Mouse (Mus musculus) limb, embryonic 12.5 days (tissue): ENCODE data around the gene Sdc3. TPM values are rescaled to one million over a fixed set of nuclear protein-coding genes. Genes with fewer than 3 reads are reported as not detected.

Experiments used
- ATAC-seq: fragments of 200-750 bp; cut with Nextera tagmentation; 2 replicates; pipeline ENCODE4 v1.8.0; 2017; ENCODE audit warnings: low read depth, moderate TSS enrichment; ENCODE audit not compliant: insufficient number of reproducible peaks, insufficient read depth, low FRiP score, low TSS enrichment
- H3K27ac ChIP-seq: fragments of 300-500 bp; sonication (generic); 2 replicates; pipeline ENCODE4 v1.5.1; 2016; ENCODE audit warnings: mild to moderate bottlenecking, moderate library complexity
- H3K27me3 ChIP-seq: fragments of 300-500 bp; sonication (generic); 2 replicates; pipeline ENCODE4 v1.6.1; 2016; ENCODE audit warnings: mild to moderate bottlenecking, moderate library complexity
- H3K36me3 ChIP-seq: fragments of 300-500 bp; sonication (generic); 2 replicates; pipeline ENCODE4 v1.6.1; 2016; ENCODE audit warnings: mild to moderate bottlenecking, moderate library complexity
- H3K4me1 ChIP-seq: fragments of 300-500 bp; sonication (generic); replicated peaks from 2 replicates; pipeline ENCODE4 v1.6.1; 2016
- H3K4me2 ChIP-seq: fragments of 300-500 bp; sonication (generic); 2 replicates; pipeline ENCODE4 v1.6.1; 2016; ENCODE audit warnings: mild to moderate bottlenecking, moderate library complexity
- H3K4me3 ChIP-seq: fragments of 300-500 bp; sonication (generic); replicated peaks from 2 replicates; pipeline ENCODE4 v1.5.1; 2016; ENCODE audit warnings: mild to moderate bottlenecking
- H3K9ac ChIP-seq: fragments of 300-500 bp; sonication (generic); replicated peaks from 2 replicates; pipeline ENCODE4 v1.6.1; 2016; ENCODE audit warnings: mild to moderate bottlenecking, moderate library complexity
- H3K9me3 ChIP-seq: fragments of 300-500 bp; sonication (generic); 2 replicates; pipeline ENCODE4 v1.6.1; 2016; ENCODE audit warnings: mild to moderate bottlenecking, moderate library complexity
- WGBS: fragments of 180-500 bp; shearing (Covaris S2); methylation state at CpG from one replicate; pipeline ENCODE4 v1.1.7; 2016; 5-methylcytosine and 5-hydroxymethylcytosine counted together
- polyA plus RNA-seq: library from polyadenylated mRNA; unstranded; fragments of >200 nt; fragmentation: Nextera tagmentation; extraction: Ambion mirVana; gene quantifications from 2 replicates; pipeline ENCODE4 v1.2.1, GENCODE M21; 2016

The Sdc3 gene
- polyA plus RNA-seq, 1 experiment from 2014 or later: 30.6 TPM

DNA sequence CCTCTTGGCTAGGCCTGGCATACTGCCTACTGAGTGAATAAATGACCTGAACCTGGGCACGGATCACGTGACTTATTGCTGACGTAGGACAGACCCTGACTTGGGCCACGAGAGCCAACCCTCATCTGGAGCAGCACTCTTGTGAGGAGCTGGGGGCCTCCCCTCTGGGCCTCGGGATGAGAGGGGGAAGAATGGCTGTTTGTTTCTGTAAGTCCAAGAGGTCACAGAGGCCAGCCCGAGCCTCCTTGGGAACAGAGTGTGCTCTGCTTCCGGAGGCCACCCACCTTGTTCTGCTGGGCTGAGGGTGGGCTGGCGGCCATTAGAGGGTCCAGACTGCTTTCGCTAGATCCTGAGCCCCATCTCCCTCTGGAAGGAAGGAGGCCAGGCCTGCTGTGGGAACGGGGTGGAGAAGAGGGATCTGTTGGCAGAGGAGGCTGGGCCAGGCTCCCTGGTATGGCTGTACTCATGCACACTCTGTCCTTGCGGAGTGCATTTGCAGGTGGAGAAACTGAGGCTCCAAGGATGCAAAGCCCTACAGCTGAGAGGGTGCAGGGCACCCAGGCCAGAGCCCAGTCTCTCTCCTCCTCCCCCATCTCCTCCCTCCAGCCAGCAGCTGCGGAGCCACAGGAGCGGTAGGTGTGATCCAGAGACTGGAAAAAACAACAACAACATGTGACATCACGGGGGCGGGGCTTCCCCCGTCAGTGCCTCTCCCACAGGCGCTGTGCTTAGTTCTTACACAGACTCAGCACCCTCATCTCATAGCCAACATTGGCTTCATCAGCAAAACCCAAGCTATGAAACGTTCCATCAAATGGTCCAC, 36.7 kb downstream of the Sdc3 start:
- Histone ChIP-seq H3K9ac (0 out of 2 replicates have a peak overlapping the region, but pooled peaks have one; percentile 37), H3K27me3 (no peaks in the 10 kb centered on the region), H3K4me2 (peak overlapping the region; percentile 41), H3K4me3 (peak overlapping the region; percentile 15; the same call in 1 of the 2 replicates), H3K4me1 (peaks cover 24% of the 10 kb centered on the region), H3K9me3 (no peaks in the 10 kb centered on the region), H3K36me3 (peaks cover 23% of the 10 kb centered on the region), H3K27ac (peak overlapping the region; percentile 86)
- 11% methylated on average over 18 of the region's 18 CpGs for WGBS
- peak; percentile 37; the same call in 1 of the 2 replicates for ATAC-seq

DNA sequence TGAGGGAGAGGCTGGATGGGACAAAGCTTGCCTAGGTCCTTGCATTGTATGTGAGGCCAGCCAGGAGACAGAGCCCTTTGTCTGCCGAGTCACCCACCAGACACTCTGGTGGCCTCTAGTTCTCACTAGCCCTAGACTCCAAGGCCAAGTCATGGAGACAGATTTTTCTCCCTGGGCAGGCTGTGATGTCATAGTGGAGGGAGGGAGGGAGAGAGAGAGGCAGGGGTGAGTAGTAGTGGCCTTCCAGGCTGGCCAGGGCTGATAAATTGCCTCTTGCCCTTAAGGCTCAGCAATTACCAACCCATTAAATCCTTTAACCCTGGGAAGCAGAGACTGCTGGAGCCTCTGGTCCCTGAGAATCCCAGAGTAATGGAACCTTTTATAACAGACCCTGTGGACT, 41.8 kb downstream of the Sdc3 start:
- Histone ChIP-seq H3K36me3 (no peaks in the 10 kb centered on the region), H3K9me3 (no peaks in the 10 kb centered on the region), H3K9ac (no peak overlapping the region), H3K27me3 (no peaks in the 10 kb centered on the region), H3K27ac (peak overlapping the region; percentile 50), H3K4me1 (peaks cover 46% of the 10 kb centered on the region), H3K4me3 (no peak overlapping the region), H3K4me2 (no peak overlapping the region)
- no peak for ATAC-seq
- WGBS: 21% methylated on average over 1 of the region's 1 CpGs

DNA sequence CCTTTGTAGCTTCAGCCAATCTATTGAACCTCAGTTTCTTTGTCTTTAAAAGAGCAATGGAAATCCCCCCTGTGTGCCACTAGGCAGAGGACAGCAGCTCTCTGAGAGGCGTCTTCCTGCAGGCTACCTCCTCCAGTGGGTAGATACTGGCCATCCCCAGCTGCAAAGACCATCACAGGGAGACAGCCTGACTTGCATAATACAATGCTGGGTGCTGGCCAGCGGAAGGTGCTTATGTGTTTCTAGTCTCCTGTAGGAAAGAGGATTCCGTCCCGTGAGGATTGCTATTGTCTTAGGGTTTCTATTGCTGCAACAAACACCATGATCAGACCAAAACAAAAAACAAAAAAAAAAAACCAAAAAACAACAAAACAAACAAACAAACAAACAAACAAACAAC, 43.2 kb downstream of the Sdc3 start:
- H3K36me3 ChIP-seq: no peaks in the 10 kb centered on the region
- H3K27ac ChIP-seq: no peak overlapping the region
- peaks cover 47% of the 10 kb centered on the region for H3K4me1 ChIP-seq
- 86% methylated on average over 4 of the region's 4 CpGs for WGBS
- ATAC-seq: no peak
- H3K27me3 ChIP-seq: no peaks in the 10 kb centered on the region
- no peak overlapping the region for H3K9ac ChIP-seq
- H3K4me2 ChIP-seq: no peak overlapping the region
- H3K4me3 ChIP-seq: no peak overlapping the region
- H3K9me3 ChIP-seq: no peaks in the 10 kb centered on the region

DNA sequence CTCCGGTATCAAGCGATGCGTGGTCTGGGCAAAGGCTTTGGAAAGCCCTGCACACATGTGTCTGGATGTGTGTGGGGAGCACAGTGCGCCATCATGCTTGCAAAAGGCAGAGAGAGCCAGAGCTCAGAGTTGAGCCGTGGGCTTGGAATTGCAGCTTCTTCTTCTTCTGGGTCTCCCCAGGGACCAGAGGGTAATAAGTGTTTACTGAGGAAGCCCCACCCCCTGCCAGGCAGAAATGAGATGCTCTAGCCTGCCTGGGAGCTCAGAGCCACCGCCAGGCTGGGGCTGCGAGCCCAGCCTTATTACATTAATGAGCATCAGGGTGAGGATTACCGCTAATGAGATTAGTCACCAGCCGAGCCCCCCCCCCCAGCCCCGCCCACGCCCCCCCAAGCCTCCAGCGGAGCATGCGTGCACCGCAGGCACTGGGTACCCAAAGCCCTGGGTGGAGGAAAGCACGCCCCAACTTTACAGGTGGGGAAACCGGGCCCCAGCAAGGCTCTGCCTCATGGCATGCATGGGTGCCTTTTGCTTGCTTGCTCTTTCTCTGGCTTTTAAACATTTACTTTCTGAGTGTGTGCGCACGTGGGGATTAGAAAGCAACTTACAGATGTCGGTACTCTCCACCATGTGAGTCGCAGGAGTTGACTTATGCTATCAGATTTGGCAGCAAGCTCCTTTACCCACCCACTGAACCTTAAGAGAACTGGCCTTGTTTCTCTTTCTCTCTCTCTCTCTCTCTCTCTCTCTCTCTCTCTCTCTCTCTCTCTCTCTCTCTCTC, 44.1 kb downstream of the Sdc3 start:
- no peaks in the 10 kb centered on the region for H3K27me3 ChIP-seq
- no peak overlapping the region; the same call in 1 of the 2 replicates for H3K4me3 ChIP-seq
- H3K36me3 ChIP-seq: no peaks in the 10 kb centered on the region
- WGBS: 14% methylated on average over 20 of the region's 20 CpGs
- H3K4me2 ChIP-seq: peak overlapping the region; percentile 50
- ATAC-seq: no peak
- 0 out of 2 replicates have a peak overlapping the region, but pooled peaks have one; percentile 27 for H3K9ac ChIP-seq
- H3K27ac ChIP-seq: peak overlapping the region; percentile 19; the same call in 1 of the 2 replicates
- H3K4me1 ChIP-seq: peaks cover 54% of the 10 kb centered on the region
- no peaks in the 10 kb centered on the region for H3K9me3 ChIP-seq

DNA sequence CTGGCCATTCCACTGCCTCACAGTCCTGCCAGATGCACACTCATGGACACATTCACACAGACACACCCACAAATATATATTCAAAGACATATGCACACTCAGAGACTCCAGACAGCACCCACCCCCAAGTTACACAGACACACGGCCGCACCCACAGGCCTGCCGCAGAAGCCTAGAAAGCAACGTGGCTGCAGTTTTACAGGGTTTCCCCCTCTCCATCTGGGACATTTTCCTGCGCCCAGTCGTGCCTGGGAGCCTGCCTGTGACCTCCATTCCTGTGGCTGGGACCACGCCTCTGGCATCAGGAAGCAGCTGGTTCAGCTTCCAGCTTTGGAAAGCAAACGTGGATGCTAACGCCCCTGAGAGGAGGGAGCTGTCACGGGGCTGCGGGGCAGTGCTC, 46.2 kb downstream of the Sdc3 start:
- ATAC-seq: no peak
- H3K27me3 ChIP-seq: no peaks in the 10 kb centered on the region; the same call in 1 of the 2 replicates
- H3K4me3 ChIP-seq: no peak overlapping the region
- H3K4me1 ChIP-seq: peaks cover 56% of the 10 kb centered on the region
- H3K9ac ChIP-seq: no peak overlapping the region
- no peaks in the 10 kb centered on the region for H3K36me3 ChIP-seq
- H3K9me3 ChIP-seq: no peaks in the 10 kb centered on the region
- H3K4me2 ChIP-seq: peak overlapping the region; percentile 21; the same call in 1 of the 2 replicates
- 20% methylated on average over 11 of the region's 11 CpGs for WGBS
- H3K27ac ChIP-seq: peak overlapping the region; percentile 59; the same call in 1 of the 2 replicates

DNA sequence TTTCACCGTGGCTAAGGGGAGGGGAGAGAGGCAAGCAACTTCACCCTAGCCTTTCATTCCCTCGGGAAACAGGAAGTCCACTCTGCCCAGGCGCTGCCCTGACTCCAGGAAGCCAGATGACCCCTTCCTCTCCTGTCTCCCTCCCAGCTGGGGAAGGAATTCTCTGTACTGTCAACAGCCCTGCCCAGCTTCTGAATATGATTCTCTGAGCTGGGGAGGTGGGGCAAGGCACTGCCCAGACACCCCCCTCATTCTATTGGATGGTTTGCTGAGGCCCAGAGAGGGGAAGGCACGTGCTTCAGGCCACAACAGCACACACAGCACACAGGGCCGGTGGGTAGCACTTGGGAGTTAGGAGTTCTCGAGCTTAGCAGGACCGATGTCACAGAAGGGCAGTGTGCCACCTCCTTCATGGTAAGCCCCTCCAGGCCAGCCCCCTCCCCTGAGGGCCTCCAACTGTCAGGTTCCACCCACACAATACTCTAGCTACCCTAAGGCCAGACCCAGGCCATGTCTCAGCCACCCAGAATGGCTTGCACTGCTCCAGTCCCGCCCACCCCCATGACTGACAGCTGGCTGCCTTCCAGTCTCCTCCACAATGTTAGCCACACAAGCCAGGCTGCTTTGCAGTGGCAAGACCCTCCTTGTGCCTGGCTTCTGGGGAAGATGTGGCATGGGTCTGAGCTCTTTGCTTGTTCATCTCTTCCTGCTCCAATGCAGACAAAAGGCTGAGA, 48.9 kb downstream of the Sdc3 start:
- ATAC-seq: peak; percentile 64; the same call in 1 of the 2 replicates
- Histone ChIP-seq H3K27ac (0 out of 2 replicates have a peak overlapping the region, but pooled peaks have one; percentile 56), H3K9ac (no peak overlapping the region), H3K4me3 (no peak overlapping the region), H3K27me3 (no peaks in the 10 kb centered on the region; the same call in 1 of the 2 replicates), H3K4me1 (peaks cover 45% of the 10 kb centered on the region), H3K9me3 (no peaks in the 10 kb centered on the region), H3K36me3 (no peaks in the 10 kb centered on the region), H3K4me2 (no peak overlapping the region)
- 42% methylated on average over 8 of the region's 8 CpGs for WGBS

DNA sequence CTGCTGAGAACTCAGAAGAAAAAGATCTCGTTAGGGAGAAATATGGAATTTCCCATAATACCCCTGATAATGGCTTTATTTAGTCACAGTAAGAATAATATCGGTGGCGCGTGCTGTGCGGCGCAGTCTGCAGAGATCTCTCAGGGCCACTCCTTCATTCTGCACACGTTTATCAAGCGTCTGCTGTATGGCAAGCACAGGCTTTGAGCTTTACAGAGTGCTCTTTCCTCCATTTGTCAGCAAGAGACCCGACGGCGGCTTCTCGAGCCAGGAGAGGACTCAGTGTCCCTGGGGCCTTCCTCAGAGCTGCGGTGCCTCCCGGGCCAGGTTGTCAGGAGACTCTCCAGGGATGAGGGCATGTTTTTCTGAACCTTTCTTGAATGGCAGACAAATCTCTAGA, 56.5 kb downstream of the Sdc3 start:
- no peak overlapping the region for H3K9ac ChIP-seq
- H3K4me1 ChIP-seq: no peaks in the 10 kb centered on the region
- WGBS: 85% methylated on average over 14 of the region's 14 CpGs
- no peak overlapping the region for H3K27ac ChIP-seq
- H3K36me3 ChIP-seq: no peaks in the 10 kb centered on the region
- H3K4me2 ChIP-seq: no peak overlapping the region
- no peaks in the 10 kb centered on the region for H3K9me3 ChIP-seq
- H3K4me3 ChIP-seq: no peak overlapping the region
- no peaks in the 10 kb centered on the region for H3K27me3 ChIP-seq
- ATAC-seq: no peak

DNA sequence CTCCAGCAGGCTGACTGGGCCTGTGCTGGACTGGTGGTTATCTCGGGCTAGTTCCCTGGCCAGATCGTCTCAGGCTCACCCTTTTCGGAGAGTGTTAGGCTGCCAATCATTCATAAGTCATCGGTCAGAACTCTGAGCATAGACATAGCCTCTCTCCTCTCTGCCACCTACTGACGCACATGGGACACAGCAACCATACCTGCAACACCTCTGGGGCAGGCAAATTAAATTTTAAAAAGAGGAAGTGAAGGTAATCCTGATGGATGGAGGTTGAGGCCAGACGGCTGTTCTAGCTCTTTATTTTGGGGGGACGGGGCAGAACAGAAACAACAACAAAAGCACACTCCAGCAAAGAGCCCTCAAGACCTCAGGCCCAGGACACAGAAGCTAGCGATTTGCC, 65.3 kb downstream of the Sdc3 start:
- H3K27ac ChIP-seq: no peak overlapping the region
- H3K9me3 ChIP-seq: no peaks in the 10 kb centered on the region
- H3K9ac ChIP-seq: no peak overlapping the region
- WGBS: 61% methylated on average over 8 of the region's 8 CpGs
- H3K4me2 ChIP-seq: no peak overlapping the region
- H3K36me3 ChIP-seq: no peaks in the 10 kb centered on the region
- H3K4me3 ChIP-seq: no peak overlapping the region
- ATAC-seq: no peak
- peaks cover 32% of the 10 kb centered on the region for H3K27me3 ChIP-seq
- H3K4me1 ChIP-seq: peaks cover 12% of the 10 kb centered on the region

DNA sequence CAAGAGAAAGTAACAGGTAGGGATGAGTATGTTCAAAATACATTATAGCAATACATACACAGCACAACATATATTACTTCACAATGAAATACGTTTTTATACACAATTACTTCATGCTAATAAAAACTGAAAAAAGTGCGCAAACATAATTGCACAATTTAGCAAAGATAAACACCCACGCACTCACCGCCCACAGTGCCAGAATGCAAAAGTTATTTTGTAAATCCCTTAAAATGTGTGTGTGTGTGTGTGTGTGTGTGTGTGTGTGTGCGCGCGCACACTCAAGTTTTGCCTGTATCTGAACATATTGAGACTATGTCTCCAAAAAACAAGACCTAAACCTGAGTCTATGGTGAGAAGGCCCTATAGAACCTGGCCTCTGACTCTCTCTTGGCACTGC, 66.5 kb downstream of the Sdc3 start:
- H3K36me3 ChIP-seq: no peaks in the 10 kb centered on the region
- H3K9ac ChIP-seq: no peak overlapping the region
- peaks cover 12% of the 10 kb centered on the region for H3K4me1 ChIP-seq
- H3K27me3 ChIP-seq: peaks cover 41% of the 10 kb centered on the region
- no peak overlapping the region for H3K4me3 ChIP-seq
- H3K9me3 ChIP-seq: no peaks in the 10 kb centered on the region
- H3K27ac ChIP-seq: no peak overlapping the region
- WGBS: 89% methylated on average over 7 of the region's 7 CpGs
- H3K4me2 ChIP-seq: no peak overlapping the region
- ATAC-seq: no peak

DNA sequence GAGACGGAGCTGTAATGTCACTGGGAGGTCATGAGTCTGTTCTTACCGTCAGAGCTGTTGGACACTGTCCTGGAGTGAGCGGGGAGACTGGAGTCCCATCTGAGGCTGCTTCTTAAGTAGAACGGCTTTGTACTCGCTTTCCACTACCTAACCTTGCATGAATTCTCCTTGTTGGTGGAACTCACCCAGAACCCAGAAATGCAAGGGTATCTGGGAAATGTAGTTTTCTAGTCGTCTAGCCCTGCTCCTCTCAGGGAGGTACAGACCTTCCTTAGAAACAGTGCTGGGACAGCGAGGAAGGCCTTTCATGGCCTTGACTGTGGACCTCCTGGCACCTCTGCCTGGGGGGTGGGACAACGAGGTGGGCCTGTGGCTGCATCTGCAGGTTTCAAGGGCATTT, 67.1 kb downstream of the Sdc3 start:
- Histone ChIP-seq H3K4me1 (peaks cover 12% of the 10 kb centered on the region), H3K36me3 (no peaks in the 10 kb centered on the region), H3K9me3 (no peaks in the 10 kb centered on the region), H3K27me3 (peaks cover 43% of the 10 kb centered on the region), H3K4me3 (no peak overlapping the region), H3K27ac (no peak overlapping the region), H3K4me2 (no peak overlapping the region), H3K9ac (no peak overlapping the region)
- no peak for ATAC-seq
- WGBS: 60% methylated on average over 8 of the region's 8 CpGs
